Mouse (Mus musculus): Measurements from ENCODE around the gene Spats2l.

The Spats2l gene

GRCm38 (mm10) chr1:57889803-57890202 is 115.8 kb downstream of the Spats2l start:
- DNase-seq (ENCODE audit: low read depth in 1 of 2, low spot score in 2 of 2) = no peak

GRCm38 (mm10) chr1:57890259-57890902 is 116.4 kb downstream of the Spats2l start:
- no peak for DNase-seq (ENCODE audit: low read depth in 1 of 2, low spot score in 2 of 2)

GRCm38 (mm10) chr1:57890903-57891267 is 116.9 kb downstream of the Spats2l start:
- DNase-seq (ENCODE audit: low read depth in 1 of 2, low spot score in 2 of 2) = no peak

DNA sequence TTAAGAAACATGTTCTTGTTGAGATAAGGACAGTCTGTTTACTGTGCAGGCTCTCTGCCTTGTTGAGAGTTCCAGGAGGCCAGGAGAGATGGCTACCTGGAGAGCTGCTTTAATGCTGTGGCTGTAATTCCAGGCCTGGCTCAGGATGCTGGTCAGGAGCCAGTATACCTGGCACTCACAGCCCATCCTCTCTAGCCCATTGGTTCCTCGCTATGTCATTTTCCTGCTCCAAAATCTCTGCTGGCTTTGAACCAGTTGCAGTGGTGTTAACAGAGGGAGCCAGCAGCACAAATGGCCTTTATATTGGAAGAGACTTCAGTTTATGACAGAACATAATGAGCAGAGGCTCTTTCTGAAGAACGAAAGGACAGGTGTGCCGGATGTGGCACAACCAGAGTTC is 127.5 kb downstream of the Spats2l start:
- no peak for DNase-seq (ENCODE audit: low read depth in 1 of 2, low spot score in 2 of 2)

DNA sequence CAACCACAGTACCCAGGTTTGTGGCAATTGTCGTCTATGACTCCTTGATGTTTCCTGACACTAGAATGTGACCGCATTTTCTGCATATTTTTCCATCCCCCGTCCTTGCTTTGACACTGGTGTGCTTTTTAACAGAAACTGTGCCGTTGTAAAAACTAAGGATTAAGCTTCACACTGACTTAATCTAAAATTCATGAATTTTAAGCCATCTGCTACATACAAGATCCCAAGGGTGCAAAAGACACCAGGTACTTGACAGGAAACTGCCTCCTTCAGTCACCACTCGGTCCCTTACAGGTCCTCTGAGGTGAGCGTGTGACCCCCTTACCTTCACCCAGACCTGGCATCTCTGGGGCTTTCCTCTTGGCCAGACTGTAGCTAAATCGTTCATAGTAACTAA is 129.8 kb downstream of the Spats2l start:
- DNase-seq (ENCODE audit: low read depth in 1 of 2, low spot score in 2 of 2) = no peak

GRCm38 (mm10) chr1:57905912-57906311 is 131.9 kb downstream of the Spats2l start:
- DNase-seq (ENCODE audit: low read depth in 1 of 2, low spot score in 2 of 2) = no peak

DNA sequence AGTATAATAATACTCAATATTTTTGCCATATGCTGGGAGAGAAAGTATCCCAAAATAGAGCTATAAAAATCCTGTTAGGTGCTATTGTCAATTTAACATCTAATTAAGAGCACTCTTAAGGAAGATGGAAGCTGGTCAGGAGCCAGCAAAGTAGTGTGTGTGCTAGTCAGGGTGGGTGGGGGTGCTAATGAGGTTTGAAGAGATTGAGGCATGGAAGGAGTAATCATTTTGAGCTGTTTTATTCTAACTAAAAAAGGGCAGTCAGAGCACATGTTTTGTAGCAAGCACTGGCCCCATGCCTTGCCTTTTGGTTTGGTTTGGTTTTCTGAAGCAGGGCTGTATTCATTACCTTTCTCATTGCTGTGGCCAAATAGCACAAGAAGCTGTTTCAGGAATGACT is 132.3 kb downstream of the Spats2l start:
- no peak for DNase-seq (ENCODE audit: low read depth in 1 of 2, low spot score in 2 of 2)

DNA sequence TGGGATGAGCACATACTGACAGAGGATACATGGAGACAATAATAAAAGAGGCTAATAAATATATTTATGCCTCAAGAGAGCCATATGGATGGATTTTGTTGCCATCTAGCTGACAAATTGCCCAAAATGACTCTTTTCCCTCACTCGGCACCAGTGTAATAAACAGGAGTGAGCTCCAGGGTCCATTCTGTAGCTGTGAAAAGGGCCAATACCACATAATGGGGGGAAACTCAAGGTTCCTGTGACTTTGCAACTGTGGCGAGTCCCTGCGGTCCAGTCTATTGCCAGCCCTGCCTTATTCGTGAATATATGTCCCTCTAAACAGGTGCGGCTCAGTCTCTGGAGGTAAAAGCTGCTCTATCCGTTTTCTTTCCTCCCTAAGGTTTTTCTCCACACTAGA is 137.6 kb downstream of the Spats2l start:
- DNase-seq (ENCODE audit: low read depth in 1 of 2, low spot score in 2 of 2) = no peak

- no peak for DNase-seq (ENCODE audit: low read depth in 1 of 2, low spot score in 2 of 2)
Observed at GRCm38 (mm10) chr1:57917342-57917741, 143.4 kb downstream of the Spats2l start.

DNA sequence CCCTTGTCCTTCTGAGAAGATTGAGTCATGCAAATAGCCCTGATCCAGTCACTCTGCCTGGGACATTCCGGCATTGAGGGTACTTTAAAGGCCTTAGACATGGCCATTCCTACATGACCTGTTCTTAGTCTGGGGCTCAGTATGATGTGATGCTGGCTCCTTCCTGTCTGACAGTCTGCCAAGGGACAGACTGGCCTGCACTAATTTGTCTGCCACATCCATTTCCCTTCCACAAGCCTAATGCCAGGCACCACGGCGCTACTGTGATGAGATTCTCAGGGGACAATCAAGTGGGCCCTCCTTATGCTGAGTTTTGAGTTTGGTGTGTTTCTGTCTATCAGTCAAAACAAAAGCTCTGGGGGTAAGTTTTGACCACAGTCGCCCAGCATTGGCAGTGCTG is 144.6 kb downstream of the Spats2l start:
- DNase-seq (ENCODE audit: low read depth in 1 of 2, low spot score in 2 of 2) = no peak

DNA sequence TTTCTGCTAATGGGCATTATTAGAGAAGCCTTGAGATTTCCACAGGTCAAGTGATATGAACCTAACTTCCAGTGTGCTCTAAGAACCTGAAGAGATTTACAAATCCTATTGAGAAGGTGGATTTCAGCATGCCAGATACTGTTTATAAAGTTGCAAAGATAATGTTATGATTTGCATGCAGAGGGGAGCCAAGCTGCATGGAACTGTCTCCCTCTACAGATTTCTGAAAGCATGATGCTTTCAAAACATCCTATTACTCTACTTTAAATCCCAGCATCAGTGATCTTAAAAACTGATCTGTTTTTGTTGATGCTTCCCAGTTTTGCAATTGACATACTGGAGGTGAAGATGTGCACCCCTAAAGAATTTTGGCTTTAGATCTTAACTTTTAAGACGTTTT is 160.3 kb downstream of the Spats2l start:
- DNase-seq (ENCODE audit: low read depth in 1 of 2, low spot score in 2 of 2) = no peak

DNA sequence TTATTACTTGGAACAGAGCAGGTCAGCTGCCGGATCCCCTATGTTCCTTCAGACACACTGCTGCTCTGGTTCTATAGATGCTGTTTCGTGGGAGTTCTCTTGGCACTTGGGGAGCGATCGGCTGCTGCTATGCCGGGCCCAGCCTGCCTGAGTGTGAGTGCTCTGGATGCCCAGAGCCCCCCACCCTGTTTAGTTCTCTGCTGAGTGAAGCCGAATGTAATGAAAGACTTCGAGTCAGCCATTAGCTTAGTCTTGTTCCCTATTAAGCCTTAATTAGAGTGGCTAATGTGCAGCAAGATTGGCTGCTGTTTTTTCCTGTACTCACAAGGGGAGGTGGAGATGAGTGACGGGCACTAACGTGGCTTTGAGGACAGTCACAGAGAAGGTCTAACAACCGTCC is 166.7 kb downstream of the Spats2l start:
- DNase-seq (ENCODE audit: low read depth in 1 of 2, low spot score in 2 of 2) = no peak

GRCm38 (mm10) chr1:57941095-57941494 is 167.1 kb downstream of the Spats2l start:
- DNase-seq (ENCODE audit: low read depth in 1 of 2, low spot score in 2 of 2) = no peak

DNA sequence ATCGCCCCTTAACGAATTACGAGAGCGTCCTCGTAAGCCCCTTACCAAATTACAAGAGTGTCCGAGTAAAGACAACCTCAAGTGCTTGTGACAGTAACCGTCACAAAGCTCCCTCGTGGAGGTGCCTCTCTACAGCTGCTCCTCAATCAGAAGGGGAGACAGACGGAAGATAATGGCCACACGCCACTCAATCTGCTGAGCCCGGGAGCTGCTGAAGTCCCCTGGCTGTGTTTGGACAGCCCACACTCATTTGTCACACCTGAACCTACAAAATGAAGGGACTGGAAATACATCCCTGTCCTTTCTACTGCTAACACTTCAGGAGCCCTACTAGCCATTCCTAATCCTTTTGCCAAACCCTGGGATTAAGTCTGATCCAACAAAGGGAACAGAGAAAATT is 167.8 kb downstream of the Spats2l start:
- no peak for DNase-seq (ENCODE audit: low read depth in 1 of 2, low spot score in 2 of 2)

DNA sequence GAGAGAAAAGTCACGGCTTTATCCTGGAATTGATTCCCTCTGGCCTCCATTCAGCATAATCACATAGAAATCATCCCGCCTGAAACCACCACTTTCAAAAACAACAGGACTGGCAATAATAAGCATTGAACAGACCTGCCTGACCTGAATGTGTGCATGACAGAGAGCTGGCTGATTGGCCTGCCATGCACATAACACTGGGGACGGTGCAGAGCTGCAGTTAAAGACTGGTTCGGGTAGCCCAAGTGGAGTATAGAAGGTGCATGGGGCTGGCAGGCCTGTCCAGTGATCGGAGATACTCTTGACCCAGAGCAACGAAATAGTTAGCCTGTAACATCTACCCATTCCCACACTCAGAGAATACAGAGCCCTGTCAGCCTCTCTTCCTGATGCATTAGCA is 168.3 kb downstream of the Spats2l start:
- DNase-seq (ENCODE audit: low read depth in 1 of 2, low spot score in 2 of 2) = no peak

DNA sequence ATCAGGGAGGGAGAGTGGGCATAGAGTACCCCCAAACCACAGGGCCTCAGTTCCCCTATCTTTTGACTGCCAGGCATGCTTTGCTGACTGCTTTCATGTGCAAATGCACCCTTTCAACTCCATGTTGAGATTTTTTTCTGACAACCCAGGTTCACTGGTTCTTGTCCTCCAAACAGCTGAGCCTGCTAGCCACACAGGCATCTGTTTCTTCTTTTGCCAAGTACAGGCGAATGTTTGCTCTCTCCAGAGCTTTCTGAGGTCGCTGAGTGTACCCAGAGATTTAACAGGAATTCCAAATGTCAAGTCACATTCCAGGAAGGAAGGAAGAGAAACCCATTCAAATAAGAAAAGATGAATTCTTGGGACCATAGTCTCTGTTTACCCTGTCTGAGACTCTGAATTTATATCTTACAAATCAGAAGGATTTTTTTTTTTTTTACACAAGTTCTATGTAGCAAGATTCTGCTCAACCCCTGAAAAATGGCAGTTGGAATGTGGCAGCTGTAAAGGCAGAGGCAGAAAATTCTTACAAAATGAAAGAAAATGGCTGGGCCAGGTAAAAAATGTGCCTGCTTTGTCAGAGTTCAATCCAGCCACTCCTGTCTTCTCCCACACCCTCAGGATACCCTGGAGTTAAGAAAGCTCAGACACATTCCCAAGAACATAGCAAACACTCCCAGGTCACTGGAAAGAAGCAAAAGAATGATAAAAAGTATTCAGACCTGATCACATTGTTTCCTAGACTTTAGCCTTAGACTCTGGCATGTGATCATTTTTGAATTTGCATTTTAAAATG is 173.8 kb downstream of the Spats2l start:
- DNase-seq (ENCODE audit: low read depth in 1 of 2, low spot score in 2 of 2) = no peak

DNA sequence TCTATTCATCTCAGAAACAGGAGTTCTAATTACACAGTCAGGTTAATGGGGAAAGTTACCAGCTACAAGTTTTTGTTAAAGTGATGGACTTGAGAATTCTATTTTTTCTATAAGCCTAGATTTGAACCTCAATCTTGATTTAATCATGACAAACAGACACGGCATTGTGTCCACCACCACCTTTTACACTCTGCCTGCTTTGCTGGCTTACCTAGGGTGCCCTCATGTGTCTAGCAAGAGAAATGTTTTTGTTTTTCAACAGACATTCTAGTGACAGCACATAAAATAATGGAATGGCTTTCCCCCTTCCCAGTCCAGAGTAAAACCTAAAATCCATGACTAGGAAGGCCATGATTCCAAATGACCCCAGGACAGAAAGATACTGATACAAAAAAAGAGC is 175.2 kb downstream of the Spats2l start:
- DNase-seq (ENCODE audit: low read depth in 1 of 2, low spot score in 2 of 2) = no peak

DNA sequence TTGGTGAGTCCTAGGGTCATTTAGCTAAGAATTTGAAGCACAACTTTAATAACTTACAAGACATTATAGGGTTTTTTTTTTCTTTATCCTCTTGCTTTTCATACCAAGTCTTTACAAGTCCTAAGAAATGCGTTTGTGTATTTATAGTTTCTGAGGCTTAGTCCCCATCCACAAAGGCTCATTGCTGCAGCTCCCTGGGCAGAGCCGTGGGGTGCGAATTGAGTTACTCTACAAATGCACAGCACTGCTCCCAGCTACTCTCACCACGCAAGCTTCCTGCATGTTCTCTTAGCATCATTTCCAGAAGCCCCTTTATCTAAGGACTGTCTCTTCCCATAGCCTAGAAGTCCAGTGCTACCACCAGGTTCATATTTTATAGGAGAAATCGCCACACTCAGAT is 175.8 kb downstream of the Spats2l start:
- no peak for DNase-seq (ENCODE audit: low read depth in 1 of 2, low spot score in 2 of 2)

DNA sequence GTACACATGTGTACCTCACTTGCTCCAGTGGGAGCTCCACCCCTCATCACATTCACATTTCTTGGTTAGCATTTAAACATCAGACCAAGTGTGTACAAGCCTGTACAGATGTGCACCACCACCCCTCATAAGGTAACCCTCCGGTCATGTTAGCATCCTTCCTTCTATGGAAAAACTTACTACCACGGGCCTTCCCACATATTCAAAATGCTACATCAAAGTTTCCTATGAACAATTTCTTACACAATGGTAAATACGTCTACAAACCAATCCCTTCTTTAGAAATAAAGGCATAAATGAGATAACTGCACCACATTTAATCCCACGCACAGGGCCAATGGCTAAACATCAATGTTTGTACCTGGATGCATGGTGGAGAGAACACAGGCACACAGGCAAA is 178.5 kb downstream of the Spats2l start:
- no peak for DNase-seq (ENCODE audit: low read depth in 1 of 2, low spot score in 2 of 2)

DNA sequence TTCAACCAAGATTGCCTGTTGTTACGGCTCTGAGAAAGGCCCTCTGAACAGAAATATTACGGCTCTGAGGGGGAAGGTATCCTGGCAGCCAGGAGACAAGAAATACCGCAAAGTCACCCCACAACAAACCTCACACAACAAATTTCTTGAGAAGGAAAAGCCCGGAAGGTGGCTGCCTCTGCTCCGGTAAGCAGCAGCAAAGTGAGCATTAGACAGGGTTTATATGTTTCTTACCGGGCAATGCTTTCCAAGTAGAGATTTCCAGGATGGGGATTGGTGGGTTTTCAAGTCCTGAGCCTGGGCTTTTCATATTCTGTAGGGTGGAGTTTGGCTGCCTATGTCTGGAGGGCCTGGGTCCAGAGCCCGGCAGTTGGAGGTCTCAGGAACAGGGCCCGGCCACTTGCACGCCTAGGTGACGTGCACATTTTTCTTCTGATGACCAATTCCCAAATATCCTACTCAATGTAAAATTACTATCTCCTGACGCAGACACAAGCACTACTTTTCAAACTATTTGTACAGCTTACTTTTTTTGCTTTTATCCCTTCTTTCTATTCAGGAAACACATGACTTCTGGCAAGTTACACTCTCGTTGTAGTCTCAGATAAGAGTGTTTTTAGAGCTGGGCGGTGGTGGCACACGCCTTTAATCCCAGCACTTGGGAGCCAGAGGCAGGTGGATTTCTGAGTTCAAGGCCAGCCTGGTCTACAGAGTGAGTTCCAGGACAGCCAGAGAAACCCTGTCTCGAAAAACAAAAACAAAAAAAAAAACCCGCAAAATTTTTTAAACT is 179.8 kb downstream of the Spats2l start:
- no peak for DNase-seq (ENCODE audit: low read depth in 1 of 2, low spot score in 2 of 2)

- no peak for DNase-seq (ENCODE audit: low read depth in 1 of 2, low spot score in 2 of 2)
Observed at GRCm38 (mm10) chr1:57954376-57954765, 180.4 kb downstream of the Spats2l start.

- no peak for DNase-seq (ENCODE audit: low read depth in 1 of 2, low spot score in 2 of 2)
Observed at GRCm38 (mm10) chr1:57955774-57956173, 181.8 kb downstream of the Spats2l start.

All from monocyte, adult 2 months (primary cell).